In the genomic region with DNA sequence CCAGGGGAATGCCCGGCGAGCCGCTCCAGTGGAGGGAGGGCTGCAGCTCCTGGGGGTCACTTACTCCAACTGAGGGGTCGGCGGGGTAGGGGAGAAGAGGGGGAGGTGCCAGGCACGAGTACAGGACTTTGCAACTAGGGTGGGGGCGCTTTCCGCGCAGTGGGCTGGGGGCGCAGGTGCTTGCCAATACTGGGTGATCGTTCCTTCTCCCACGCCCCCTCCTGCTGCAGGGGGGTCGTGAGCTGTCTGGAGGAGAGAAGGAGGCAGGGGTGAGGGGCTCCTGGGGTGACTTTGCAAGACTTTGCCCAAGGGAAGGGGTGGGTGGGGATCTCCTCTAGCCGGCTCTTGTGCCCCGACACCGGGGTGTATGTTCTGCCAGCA, we compare ENCODE assay signal across 8 mouse cellular contexts. TPM values are rescaled to one million over a fixed set of nuclear protein-coding genes. Genes with fewer than 3 reads are reported as not detected.
DNase-seq lines count a peak whose midpoint lies in the region; ATAC-seq and TF ChIP-seq lines count a peak whose summit lies in the region.

No protein-coding gene starts in this region.

- 0% methylated on average over 16 of the region's 16 CpGs for WGBS in heart, embryonic 14.5 days
- WGBS in embryonic facial prominence, embryonic 10.5 days = under 1% methylated on average over 16 of the region's 16 CpGs
- 3% methylated on average over 12 of the region's 16 CpGs for WGBS in hindbrain, postnatal 0 days
- WGBS in midbrain, embryonic 15.5 days = 0% methylated on average over 16 of the region's 16 CpGs

- no peak for DNase-seq in heart, postnatal 4 days
- no peak for DNase-seq in embryonic facial prominence, embryonic 10.5 days (ENCODE audit: low spot score)
- DNase-seq in hindbrain, postnatal 0 days (ENCODE audit: low spot score) = no peak
- no peak for DNase-seq in Muller cell, postnatal 12 days (ENCODE audit: inconsistent ontology term)
- no peak for DNase-seq in adrenal gland, postnatal 36 days
- no peak for DNase-seq in ovary, adult 18-20 months (ENCODE audit: low spot score)

- no peak; the same call in 1 of the 2 replicates for ATAC-seq in heart, embryonic 14.5 days (ENCODE audit: insufficient number of reproducible peaks, insufficient read depth, low FRiP score, low read depth)
- ATAC-seq in hindbrain, postnatal 0 days = no peak
- ATAC-seq in midbrain, embryonic 15.5 days (replicated peaks) = peak; percentile 37

- peak overlapping the region; percentile 82 to 98 for H3K4me3 ChIP-seq in heart, embryonic 14.5 days (ENCODE audit: control insufficient read depth in 1 of 2, insufficient read depth in 1 of 2, low read depth in 1 of 2, low read length in 2 of 2)
- H3K4me3 ChIP-seq in embryonic facial prominence, embryonic 10.5 days = peak overlapping the region; percentile 76
- peak overlapping the region; percentile 46 for H3K4me3 ChIP-seq in hindbrain, postnatal 0 days (ENCODE audit: low read length)
- peak overlapping the region; percentile 59 for H3K4me3 ChIP-seq in midbrain, embryonic 15.5 days

- H3K4me2 ChIP-seq in heart, embryonic 14.5 days (ENCODE audit: low read length) = peak overlapping the region; percentile 83
- peak overlapping the region; percentile 84 for H3K4me2 ChIP-seq in hindbrain, postnatal 0 days (ENCODE audit: low read depth, low read length)
- H3K4me2 ChIP-seq in midbrain, embryonic 15.5 days = peak overlapping the region; percentile 99

- H3K4me1 ChIP-seq in heart, embryonic 14.5 days (ENCODE audit: control insufficient read depth in 2 of 2, insufficient read depth in 2 of 2, low read length in 2 of 2) = peaks cover 5 to 37% of the 10 kb centered on the region in 2 experiments
- peaks cover 62% of the 10 kb centered on the region for H3K4me1 ChIP-seq in embryonic facial prominence, embryonic 10.5 days
- H3K4me1 ChIP-seq in hindbrain, postnatal 0 days (ENCODE audit: insufficient read depth, low read length) = peaks cover 17% of the 10 kb centered on the region
- H3K4me1 ChIP-seq in midbrain, embryonic 15.5 days = peaks cover 44% of the 10 kb centered on the region

- H3K9me3 ChIP-seq in heart, embryonic 14.5 days (ENCODE audit: control insufficient read depth, low read length) = no peaks in the 10 kb centered on the region
- no peaks in the 10 kb centered on the region for H3K9me3 ChIP-seq in embryonic facial prominence, embryonic 10.5 days
- H3K9me3 ChIP-seq in hindbrain, postnatal 0 days (ENCODE audit: low read length) = no peaks in the 10 kb centered on the region
- no peaks in the 10 kb centered on the region for H3K9me3 ChIP-seq in midbrain, embryonic 15.5 days

- H3K27me3 ChIP-seq in heart, embryonic 14.5 days (ENCODE audit: control insufficient read depth, insufficient read depth, low read length) = peaks cover 4% of the 10 kb centered on the region
- H3K27me3 ChIP-seq in embryonic facial prominence, embryonic 10.5 days (replicated peaks; ENCODE audit: low read depth, poor library complexity, severe bottlenecking) = peaks cover 99% of the 10 kb centered on the region
- H3K27me3 ChIP-seq in hindbrain, postnatal 0 days (ENCODE audit: insufficient read depth, low read length) = peaks cover 34% of the 10 kb centered on the region
- peaks cover 73% of the 10 kb centered on the region for H3K27me3 ChIP-seq in midbrain, embryonic 15.5 days (replicated peaks)

- no peaks in the 10 kb centered on the region for H3K36me3 ChIP-seq in heart, embryonic 14.5 days (ENCODE audit: control insufficient read depth, insufficient read depth, low read length)
- H3K36me3 ChIP-seq in embryonic facial prominence, embryonic 10.5 days (replicated peaks) = no peaks in the 10 kb centered on the region
- H3K36me3 ChIP-seq in hindbrain, postnatal 0 days (ENCODE audit: insufficient read depth, low read length) = no peaks in the 10 kb centered on the region
- H3K36me3 ChIP-seq in midbrain, embryonic 15.5 days (replicated peaks) = no peaks in the 10 kb centered on the region

- no peak for TF ChIP-seq CTCF in hindbrain, postnatal 0 days (IDR thresholded peaks at IDR 0.05; ENCODE audit: low read depth)

- H3K9ac ChIP-seq in heart, embryonic 14.5 days (ENCODE audit: low read length) = peak overlapping the region; percentile 91
- no peak overlapping the region for H3K9ac ChIP-seq in hindbrain, postnatal 0 days (replicated peaks; ENCODE audit: low read length)
- H3K9ac ChIP-seq in midbrain, embryonic 15.5 days = peak overlapping the region; percentile 27; the same call in 1 of the 2 replicates

- peak overlapping the region; percentile 75 to 93 for H3K27ac ChIP-seq in heart, embryonic 14.5 days (replicated peaks in 1 of 2; ENCODE audit: control insufficient read depth in 1 of 2, insufficient read depth in 1 of 2, low read depth in 2 of 2, low read length in 2 of 2)
- peak overlapping the region; percentile 70 for H3K27ac ChIP-seq in embryonic facial prominence, embryonic 10.5 days (replicated peaks)
- H3K27ac ChIP-seq in hindbrain, postnatal 0 days = no peak overlapping the region
- H3K27ac ChIP-seq in midbrain, embryonic 15.5 days = no peak overlapping the region

RNA-seq across cellular contexts. Expression of gene Casz1, which starts 0.5 kb away (rescaled TPM):
- polyA plus RNA-seq in heart, embryonic 14.5 days (2014; fragmentation: Nextera tagmentation; extraction: Ambion mirVana) = 24.6 and 26.6 TPM in 2 replicates
- 10 to 100 TPM; 79.5 to 82.9 TPM for total RNA-seq in heart, postnatal 4 days (2021)
- 3.7 and 3.9 TPM in 2 replicates for polyA plus RNA-seq in embryonic facial prominence, embryonic 10.5 days (2016; fragmentation: Nextera tagmentation; extraction: Ambion mirVana)
- 6.3 and 7.2 TPM in 2 replicates for total RNA-seq in hindbrain, postnatal 0 days (2014; rRNA removed)
- 2.3 and 3.2 TPM in 2 replicates for polyA plus RNA-seq in hindbrain, postnatal 0 days (2015; fragmentation: Nextera tagmentation; extraction: Ambion mirVana)
- 2.8 and 2.9 TPM in 2 replicates for polyA plus RNA-seq in midbrain, embryonic 15.5 days (2015; fragmentation: Nextera tagmentation; extraction: Ambion mirVana)
- total RNA-seq in adrenal gland, postnatal 36 days (2021) = 1 to 10 TPM; 2.4 to 5.7 TPM

Comparison
In these comparisons a context has a peak if more than half of its experiments do, and no peak if none do; other contexts are left out.
1. H3K27ac ChIP-seq: peak in heart, embryonic 14.5 days (2 of 2) and embryonic facial prominence, embryonic 10.5 days (single experiment); none in hindbrain, postnatal 0 days (single experiment) and midbrain, embryonic 15.5 days (single experiment).
2. Peak in every context shown above with its lines, with median percentiles within 50 percentile points of each other: H3K4me2 ChIP-seq and H3K4me3 ChIP-seq.